Mouse (Mus musculus) gastrocnemius, adult 8-10 months (tissue): ENCODE data around the gene Antxr1. TPM values are rescaled to one million over a fixed set of nuclear protein-coding genes. Genes with fewer than 3 reads are reported as not detected.

ENCODE experiments used
- DNase-seq, 2 experiments: peaks; one replicate each; pipeline ENCODE4 v3.0.0; 2022; ENCODE audit warnings: low spot score in 2 of 2
- total RNA-seq, 4 experiments: library from RNA; stranded (reverse); gene quantifications; 2 replicates each; pipeline ENCODE4 v1.2.4; 2022

Gene Antxr1
- total RNA-seq: 1 to 10 TPM; 3.6 to 7.0 (median 5.2) TPM

DNA sequence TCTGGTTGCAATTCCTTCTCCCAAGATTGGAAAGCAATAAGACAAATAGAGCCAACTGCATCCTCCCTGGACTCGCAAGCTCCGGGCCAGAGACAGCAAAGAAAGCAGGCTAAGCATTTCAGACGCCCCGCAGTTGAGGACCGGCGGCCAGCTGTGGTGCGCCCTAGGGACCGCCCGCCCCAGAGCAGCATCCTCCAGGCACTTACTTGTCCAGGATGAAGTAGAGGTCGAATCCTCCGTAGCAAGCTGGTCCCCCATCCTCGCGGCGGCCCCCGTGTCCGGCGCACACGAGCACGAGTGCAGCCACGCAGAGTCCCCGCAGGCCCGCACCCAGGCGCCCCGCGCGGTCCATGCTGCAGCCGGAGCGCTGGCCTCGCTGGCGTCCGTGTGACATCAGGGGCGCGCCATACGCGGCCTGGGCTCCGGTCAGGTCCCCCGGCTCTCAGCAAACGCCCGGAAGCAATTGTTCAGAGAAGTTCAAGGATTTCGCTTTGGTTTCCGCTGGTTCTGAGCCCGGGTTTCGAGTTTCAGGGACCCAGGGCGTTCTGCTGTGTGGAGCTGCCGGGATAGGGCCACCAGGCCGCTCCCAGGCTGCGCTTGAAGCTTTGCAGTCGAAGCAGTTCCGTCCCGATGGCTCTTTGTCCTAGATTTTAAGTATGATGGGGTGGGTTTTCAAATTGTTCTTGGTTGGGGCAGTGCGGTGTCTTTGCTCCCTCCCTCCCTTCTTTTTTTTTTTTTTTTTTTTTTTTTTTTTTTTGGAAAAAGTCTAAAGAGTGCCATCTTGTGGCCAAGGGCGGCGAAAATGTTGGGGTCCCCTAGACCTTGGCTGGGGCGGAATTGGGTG is at the start of gene Antxr1:
Gene Antxr1 (minus strand): TSS at position 731 of the 844 bp plus-strand sequence.
- peak in 1 of 2 experiments; percentile 59 for DNase-seq

GRCm38 (mm10) chr6:87384761-87385160 is 49.1 kb upstream of the Antxr1 start:
- DNase-seq: no peak

DNA sequence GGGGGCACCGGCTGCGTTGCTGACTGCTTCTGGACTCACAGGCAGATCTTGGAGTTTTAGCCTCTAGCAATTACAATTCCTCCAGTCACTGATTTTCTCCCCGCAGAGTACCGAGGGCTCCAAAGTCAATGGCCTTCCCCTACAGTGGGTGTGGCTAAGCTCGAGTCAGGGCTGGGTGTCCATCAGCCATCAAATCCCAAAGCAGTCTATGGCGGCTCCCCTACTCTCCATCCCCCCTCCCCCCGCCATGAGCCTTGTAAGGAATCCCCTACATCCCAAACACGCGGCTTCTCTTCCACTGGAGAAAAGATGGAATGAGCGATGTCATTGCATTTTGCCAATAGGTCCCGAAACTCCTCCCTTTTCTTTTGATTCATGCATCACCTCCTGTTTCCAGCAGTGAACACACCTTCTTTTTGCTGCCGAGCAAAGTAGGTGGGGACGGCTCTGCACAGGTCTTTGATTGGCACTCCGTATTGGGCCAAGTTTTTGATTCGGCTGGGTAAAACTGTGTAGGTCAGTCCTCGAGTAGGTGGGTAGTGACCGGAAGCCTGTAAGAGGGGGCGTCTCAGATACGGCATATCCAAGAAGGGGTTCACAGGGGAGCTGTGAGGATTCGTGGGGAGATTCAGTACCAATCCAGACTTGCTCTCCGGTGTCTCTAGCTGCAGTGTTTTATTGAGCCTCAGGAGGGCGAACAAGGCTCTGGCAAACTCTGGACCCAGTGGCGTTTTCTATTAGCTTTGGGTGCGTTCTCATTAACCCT is 48.5 kb upstream of the Antxr1 start:
- no peak for DNase-seq

- no peak for DNase-seq
These were observed 37.4 kb upstream of the Antxr1 start, which contains the start of gene Gkn2 for GRCm38 (mm10) chr6:87373057-87373456. Gene Gkn2 (plus strand): TSS chr6:87373357.

GRCm38 (mm10) chr6:87369223-87369622 is 33.6 kb upstream of the Antxr1 start:
- DNase-seq: no peak

- no peak for DNase-seq
These were observed 18.8 kb upstream of the Antxr1 start for GRCm38 (mm10) chr6:87354441-87354840.

DNA sequence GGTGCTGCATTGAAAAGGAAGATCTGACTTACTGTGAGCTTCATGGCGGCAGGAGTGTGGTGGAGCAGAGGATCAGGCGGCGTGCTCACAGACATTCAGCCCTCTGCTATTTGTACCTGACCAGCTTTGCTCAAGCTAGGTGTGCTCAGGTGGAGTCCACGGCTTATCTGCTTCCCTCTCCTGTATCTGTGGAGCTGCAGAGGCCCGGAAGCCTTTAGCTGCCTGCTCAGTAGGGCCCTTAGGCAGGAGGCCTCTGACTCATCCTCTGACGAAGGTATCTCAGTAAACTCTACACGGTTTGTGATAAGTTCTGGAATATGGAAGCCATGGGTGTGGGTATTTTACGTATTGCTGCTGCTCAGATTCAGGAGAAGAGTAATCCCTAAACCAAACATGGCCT is 15.2 kb upstream of the Antxr1 start, which contains the start of gene Gkn1:
Gene Gkn1 (minus strand): TSS at position 114 of the 400 bp plus-strand sequence.
- no peak for DNase-seq

- no peak for DNase-seq
These were observed 294 bp upstream of the Antxr1 start for GRCm38 (mm10) chr6:87335935-87336295.

- DNase-seq: no peak
These were observed 1.1 kb downstream of the Antxr1 start for GRCm38 (mm10) chr6:87334361-87335090.

- DNase-seq: no peak
These were observed 3.2 kb downstream of the Antxr1 start for GRCm38 (mm10) chr6:87332380-87332779.

GRCm38 (mm10) chr6:87328265-87329173 is 7.1 kb downstream of the Antxr1 start:
- DNase-seq: no peak

DNA sequence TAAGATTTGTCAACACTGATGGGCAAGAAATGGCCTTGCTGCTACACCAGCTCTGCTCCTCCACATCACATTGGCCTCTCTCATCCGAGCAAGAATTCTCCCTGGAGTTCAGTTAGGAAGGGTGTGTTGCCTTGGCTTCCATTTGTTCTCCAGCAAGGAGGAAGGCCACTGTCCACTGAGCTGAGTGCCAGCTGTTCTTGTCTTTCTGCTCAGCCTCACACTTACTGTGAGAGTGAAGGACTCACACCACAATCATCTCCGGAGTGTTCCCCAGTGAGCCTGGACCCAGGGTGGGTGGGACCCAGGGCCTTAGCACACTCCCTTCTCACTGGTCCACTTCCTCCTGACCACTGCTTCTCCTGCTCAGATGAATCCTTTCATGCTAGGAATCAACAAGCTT is 8.7 kb downstream of the Antxr1 start:
- DNase-seq: no peak

- no peak for DNase-seq
These were observed 12.2 kb downstream of the Antxr1 start for GRCm38 (mm10) chr6:87323381-87323780.

DNA sequence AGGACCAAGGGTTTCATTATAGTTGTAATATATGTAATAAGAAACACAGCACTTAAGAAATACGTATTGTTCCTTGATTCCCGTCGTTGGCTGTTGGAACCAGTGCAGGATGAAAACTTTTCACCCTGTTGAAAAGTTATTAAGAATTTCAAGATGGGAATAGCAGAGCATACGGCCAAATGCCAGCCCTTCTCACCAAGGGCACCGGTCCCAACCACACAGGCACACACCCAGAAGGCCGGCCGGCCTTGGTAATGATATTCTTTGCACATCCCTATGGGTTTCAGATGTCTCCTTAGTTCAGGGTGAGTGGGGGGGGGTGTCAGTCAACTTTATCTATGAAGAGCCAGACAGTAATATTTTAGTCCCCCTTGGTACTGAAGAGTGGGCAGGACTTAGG is 17.0 kb downstream of the Antxr1 start:
- DNase-seq: no peak

- DNase-seq: peak in 1 of 2 experiments; percentile 27
These were observed 18.7 kb downstream of the Antxr1 start for GRCm38 (mm10) chr6:87316966-87317365.

DNA sequence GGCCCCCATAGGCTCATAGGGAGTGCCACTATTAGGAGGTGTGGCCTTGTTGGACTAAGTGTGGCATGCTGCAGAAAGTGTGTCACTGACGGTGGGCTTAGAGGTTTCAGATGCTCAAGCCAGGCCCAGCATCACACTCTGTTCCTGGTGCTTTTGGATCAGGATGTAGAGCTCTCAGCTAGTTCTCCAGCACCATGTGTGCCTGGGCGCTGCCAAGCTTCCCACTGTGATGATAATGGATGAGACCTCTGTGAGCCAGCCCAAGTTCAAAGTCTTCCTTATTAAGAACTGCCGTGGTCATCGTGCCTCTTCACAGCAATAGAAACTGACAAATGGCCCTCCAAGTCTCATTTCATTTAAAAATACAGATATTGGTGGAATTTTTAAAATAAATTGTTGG is 22.9 kb downstream of the Antxr1 start:
- no peak for DNase-seq

DNA sequence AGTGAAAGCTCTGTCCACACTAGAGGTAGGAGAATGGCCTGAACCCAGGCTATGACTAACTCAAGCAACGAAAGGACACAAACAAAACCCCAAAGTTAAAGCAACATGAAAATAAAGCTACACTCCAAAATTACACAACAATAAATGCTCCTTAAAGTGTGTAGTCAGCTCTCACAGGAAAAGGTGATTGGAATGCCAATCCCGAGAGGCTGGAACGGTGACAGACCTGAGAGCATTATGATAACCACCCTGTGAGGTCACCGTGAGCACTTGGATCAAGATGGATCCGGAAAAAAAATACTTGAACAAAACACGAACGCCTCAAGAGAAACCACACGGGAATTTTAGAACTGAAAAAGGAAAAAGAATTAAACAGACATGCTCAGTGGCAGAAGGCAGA is 31.1 kb downstream of the Antxr1 start:
- DNase-seq: no peak

DNA sequence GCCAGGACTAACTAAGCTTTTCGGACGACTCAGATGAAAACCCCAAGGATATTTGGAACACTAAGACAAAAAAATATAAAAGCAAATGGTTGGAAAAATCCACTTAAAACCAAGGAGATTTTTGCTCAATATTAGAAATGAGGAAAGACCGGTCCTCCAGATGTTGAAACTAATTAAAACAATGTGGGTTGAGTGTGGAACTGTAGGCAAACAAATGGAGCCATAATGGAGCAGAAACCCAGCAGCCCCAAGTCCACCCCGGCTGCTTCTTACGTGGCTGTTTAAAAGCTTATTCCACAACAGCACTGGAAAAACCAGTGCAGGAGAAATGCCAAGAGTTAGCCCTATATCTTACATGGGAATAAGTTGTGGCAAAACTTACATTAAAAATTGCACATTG is 32.9 kb downstream of the Antxr1 start:
- no peak for DNase-seq

GRCm38 (mm10) chr6:87301991-87302390 is 33.6 kb downstream of the Antxr1 start:
- no peak for DNase-seq

- DNase-seq: no peak
These were observed 40.7 kb downstream of the Antxr1 start for GRCm38 (mm10) chr6:87294904-87295303.
